Mouse (Mus musculus): ENCODE measurements at regions not wholly inside any gene's neighbourhood (a gene's known extent, or its start where the extent isn't known, plus 50 kb on each side); places are given as distances from the start of the nearest gene placed in this dataset.

GRCm38 (mm10) chr1:77930661-77931060, 266.3 kb downstream of the Pax3 start:
- intact Hi-C loops (cut with DNase I): no loop called here
- Histone ChIP-seq H3K4me3 (no peak overlapping the region), H3K27ac (no peak overlapping the region)
- peak; percentile 24 for TF ChIP-seq CTCF (IDR thresholded peaks at IDR 0.05)
- no peak for DNase-seq (ENCODE audit: extremely low spot score in 1 of 2, low spot score in 2 of 2)

GRCm38 (mm10) chr1:77929552-77929951, 267.4 kb downstream of the Pax3 start:
- no peak for DNase-seq (ENCODE audit: extremely low spot score in 1 of 2, low spot score in 2 of 2)
- H3K27ac ChIP-seq: no peak overlapping the region
- no peak overlapping the region for H3K4me3 ChIP-seq
- intact Hi-C loops (cut with DNase I): no loop called here
- no peak for TF ChIP-seq CTCF (IDR thresholded peaks at IDR 0.05)

DNA sequence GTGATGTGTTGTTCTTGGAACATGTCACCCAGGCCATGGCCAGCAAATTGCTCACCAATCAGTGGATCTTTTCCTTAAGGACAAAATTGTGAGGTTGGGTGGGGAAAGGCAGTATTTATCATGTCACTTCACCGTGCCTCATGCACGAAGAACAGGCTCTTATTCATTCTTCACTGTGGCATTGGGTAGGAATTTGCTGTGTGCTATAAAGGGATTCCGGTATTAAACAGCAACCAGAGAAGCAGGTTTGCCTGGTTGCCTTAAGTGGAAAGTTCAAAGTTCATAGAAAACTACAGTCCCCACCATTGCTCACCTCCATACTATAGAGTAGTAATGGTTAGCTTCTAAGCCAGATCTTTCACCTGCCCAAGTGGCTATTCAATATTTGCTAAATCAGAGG, 270.8 kb downstream of the Pax3 start:
- Histone ChIP-seq H3K27ac (no peak overlapping the region), H3K4me3 (no peak overlapping the region)
- no peak for TF ChIP-seq CTCF (IDR thresholded peaks at IDR 0.05)
- intact Hi-C loops (cut with DNase I): no loop called here
- DNase-seq (ENCODE audit: extremely low spot score in 1 of 2, low spot score in 2 of 2): no peak

GRCm38 (mm10) chr1:77896226-77896625, 300.7 kb downstream of the Pax3 start:
- H3K27ac ChIP-seq: peak overlapping the region; percentile 50; the same call in 1 of the 2 replicates
- DNase-seq (ENCODE audit: extremely low spot score in 1 of 2, low spot score in 2 of 2): peak; percentile 45
- intact Hi-C loops (cut with DNase I): loop anchor here (5.0 to 10.0 kb wide), 3 partner anchors 301 to 1971 kb away; partner anchors contain the start of gene Epha4

DNA sequence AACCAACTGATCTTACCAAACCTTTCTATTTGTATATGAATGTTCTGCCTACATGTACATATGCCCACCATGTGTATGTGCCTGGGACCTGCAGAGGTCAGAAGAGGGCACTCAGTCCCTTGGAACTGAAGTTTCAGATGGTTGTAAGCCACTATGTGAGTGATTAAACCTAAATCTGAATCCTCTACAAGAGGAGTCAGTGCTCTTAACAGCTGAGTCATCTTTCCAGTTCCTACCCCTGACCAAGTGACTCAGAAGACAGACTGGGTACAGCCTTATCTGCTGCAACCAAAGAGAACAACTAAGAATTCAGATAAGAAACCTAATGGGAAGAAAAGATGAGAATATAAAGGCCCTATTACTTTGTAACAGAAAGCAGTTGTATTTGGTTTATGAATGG, 317.9 kb downstream of the Pax3 start:
- H3K27ac ChIP-seq: no peak overlapping the region
- no peak overlapping the region for H3K4me3 ChIP-seq
- no peak for DNase-seq (ENCODE audit: extremely low spot score in 1 of 2, low spot score in 2 of 2)
- TF ChIP-seq CTCF (IDR thresholded peaks at IDR 0.05): no peak
- intact Hi-C loops (cut with DNase I): no loop called here

More at GRCm38 (mm10) chr1:77896226-77896625, 300.7 kb downstream of the Pax3 start:
- peak; percentile 82 for TF ChIP-seq CTCF (IDR thresholded peaks at IDR 0.05)
- H3K4me3 ChIP-seq: no peak overlapping the region

DNA sequence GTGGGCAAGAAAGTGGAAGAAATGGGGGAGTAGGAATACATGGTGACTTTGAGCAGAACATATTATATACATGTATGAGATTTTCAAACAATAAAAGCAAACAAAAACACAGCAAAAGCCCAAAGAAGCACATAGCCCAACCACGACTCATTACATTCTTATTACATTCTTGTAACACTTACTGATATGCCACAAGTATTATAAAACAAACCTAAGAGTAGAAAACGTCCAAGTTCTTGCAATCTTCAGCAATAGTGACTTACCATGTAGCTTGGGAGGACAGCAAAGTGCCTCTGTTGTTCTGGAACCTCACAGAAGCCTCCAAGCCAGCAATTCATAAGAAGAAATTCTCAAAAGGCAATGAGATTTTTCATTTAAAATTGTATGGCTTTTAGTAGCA, 326.8 kb downstream of the Pax3 start:
- no peak for TF ChIP-seq CTCF (IDR thresholded peaks at IDR 0.05)
- intact Hi-C loops (cut with DNase I): no loop called here
- no peak for DNase-seq (ENCODE audit: extremely low spot score in 1 of 2, low spot score in 2 of 2)
- no peak overlapping the region for H3K27ac ChIP-seq
- H3K4me3 ChIP-seq: no peak overlapping the region

GRCm38 (mm10) chr1:77869174-77869573, 327.8 kb downstream of the Pax3 start:
- H3K4me3 ChIP-seq: no peak overlapping the region
- DNase-seq (ENCODE audit: extremely low spot score in 1 of 2, low spot score in 2 of 2): no peak
- H3K27ac ChIP-seq: no peak overlapping the region
- no peak for TF ChIP-seq CTCF (IDR thresholded peaks at IDR 0.05)
- intact Hi-C loops (cut with DNase I): no loop called here

DNA sequence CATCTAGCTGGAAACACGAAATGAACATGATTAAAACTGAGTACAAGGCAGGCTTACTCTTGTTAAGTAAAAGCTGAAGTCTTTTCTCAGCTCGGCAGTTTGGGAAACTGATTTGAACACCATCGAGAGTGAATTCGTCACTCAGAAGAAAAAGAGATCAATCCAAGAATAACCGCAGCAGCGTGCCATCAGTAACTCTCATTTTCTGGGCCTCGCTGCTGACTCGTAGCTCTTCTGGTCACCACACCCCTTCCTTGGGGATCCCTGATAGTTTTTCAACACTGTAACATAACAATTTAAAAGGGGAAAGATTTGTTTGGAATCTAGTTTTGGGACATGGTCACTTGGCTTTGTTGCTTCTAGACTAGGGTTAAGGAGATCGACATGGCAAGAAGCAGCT, 337.0 kb downstream of the Pax3 start:
- H3K4me3 ChIP-seq: no peak overlapping the region
- DNase-seq (ENCODE audit: extremely low spot score in 1 of 2, low spot score in 2 of 2): no peak
- no peak for TF ChIP-seq CTCF (IDR thresholded peaks at IDR 0.05)
- no peak overlapping the region for H3K27ac ChIP-seq
- intact Hi-C loops (cut with DNase I): no loop called here

GRCm38 (mm10) chr1:77854366-77854765, 339.5 kb upstream of the Epha4 start:
- intact Hi-C loops (cut with DNase I): no loop called here
- DNase-seq (ENCODE audit: extremely low spot score in 1 of 2, low spot score in 2 of 2): no peak
- no peak overlapping the region for H3K4me3 ChIP-seq
- H3K27ac ChIP-seq: no peak overlapping the region
- TF ChIP-seq CTCF (IDR thresholded peaks at IDR 0.05): no peak

DNA sequence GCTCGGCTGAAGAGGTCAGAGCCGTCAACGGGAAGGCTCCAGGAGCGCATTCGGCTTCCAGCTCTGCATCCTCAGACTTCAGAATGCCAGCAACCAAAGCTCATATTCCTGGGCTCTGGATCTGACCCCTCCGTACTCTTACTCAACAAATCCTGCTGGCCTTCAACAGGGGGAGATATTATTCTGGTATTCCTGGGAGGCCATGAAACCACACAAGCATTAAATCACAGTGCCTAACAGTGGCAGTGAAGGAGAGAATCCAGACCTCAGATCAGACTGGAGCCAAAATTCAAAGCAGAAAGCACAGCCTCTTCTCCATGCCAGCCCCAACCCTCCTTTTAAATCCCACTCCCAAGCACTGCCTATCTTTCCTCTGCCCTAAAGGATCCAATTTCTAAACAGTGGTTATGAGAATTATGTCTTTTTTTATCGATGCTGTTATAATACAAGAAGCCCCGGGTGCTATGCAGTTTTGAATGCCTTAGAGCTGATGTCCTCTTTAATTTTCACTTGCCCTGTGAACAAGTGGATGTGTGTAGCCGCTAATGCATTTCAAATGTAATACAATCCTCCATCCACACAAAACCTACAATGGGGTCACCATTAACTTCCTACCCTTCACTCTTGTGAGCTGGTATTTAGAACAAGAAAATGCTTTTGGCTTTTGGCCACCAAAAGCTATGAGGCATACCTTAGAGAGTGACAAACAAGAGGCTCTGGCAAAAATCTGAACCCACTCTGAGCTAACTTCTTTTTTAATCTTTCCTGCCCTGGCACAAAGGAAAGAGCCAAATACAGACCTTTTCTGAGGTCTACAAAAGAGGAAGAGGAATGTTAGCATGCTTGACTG, 333.1 kb upstream of the Epha4 start:
- Histone ChIP-seq H3K27ac (no peak overlapping the region), H3K4me3 (no peak overlapping the region)
- no peak for TF ChIP-seq CTCF (IDR thresholded peaks at IDR 0.05)
- DNase-seq (ENCODE audit: extremely low spot score in 1 of 2, low spot score in 2 of 2): no peak
- intact Hi-C loops (cut with DNase I): no loop called here

DNA sequence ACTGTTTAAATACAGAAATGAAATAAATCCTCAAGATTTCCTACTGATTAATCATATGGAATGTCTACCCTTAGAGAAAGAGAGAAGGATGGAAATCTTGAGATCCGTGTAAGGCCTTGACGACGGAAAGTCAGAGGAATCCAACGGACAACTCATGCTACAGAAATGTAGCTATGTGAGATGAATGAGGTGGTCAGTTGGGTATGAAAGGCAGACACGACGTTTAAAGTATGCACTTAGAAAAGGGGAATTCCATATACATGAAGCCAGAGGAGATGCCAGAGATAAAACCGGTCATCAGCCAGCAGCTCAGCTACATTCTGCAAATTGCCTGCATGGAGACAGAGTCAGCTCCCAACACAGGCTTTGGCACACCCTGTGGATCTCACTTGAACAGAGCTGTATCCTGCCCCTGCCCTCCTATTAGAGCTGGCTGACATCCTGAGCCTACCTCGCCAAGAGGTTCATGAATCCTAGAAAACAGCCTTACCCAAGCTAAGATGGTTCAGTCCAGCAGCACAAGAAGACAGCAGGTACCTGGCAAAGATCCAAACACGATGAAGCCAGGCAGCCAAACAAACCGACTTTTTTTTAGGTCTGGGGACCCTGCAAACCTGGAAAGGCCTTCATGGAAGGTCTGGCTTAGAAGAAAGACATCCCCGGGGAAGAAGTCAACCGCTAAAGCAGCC, 331.3 kb upstream of the Epha4 start:
- Histone ChIP-seq H3K27ac (no peak overlapping the region), H3K4me3 (no peak overlapping the region)
- TF ChIP-seq CTCF (IDR thresholded peaks at IDR 0.05): no peak
- DNase-seq (ENCODE audit: extremely low spot score in 1 of 2, low spot score in 2 of 2): no peak
- intact Hi-C loops (cut with DNase I): no loop called here

DNA sequence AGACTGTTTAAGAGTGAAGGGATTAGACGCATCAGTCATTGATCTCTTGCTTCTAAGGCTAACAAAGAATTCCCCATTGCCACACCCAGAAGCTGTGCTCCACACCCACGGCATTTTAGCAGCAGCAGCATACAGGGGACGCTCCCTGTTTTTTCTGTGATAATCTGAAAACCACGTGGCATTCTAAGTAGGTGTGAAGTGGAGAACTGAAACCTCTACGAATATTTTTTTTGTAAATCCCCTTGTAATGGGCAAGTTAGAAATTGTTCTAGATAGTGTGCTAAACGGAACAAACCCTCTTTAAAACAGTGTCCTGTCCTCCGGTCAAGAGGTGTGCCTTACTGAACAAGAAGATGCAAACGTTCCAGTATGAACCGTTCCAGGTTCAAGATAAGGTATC, 325.8 kb upstream of the Epha4 start:
- no peak for DNase-seq (ENCODE audit: extremely low spot score in 1 of 2, low spot score in 2 of 2)
- H3K27ac ChIP-seq: no peak overlapping the region
- no peak overlapping the region for H3K4me3 ChIP-seq
- TF ChIP-seq CTCF (IDR thresholded peaks at IDR 0.05): no peak
- intact Hi-C loops (cut with DNase I): no loop called here
